Mouse (Mus musculus) frontal cortex, postnatal 14 days (tissue): ENCODE measurements at regions not wholly inside any gene's neighbourhood (a gene's known extent, or its start where the extent isn't known, plus 50 kb on each side); places are given as distances from the start of the nearest gene placed in this dataset.
"Not testable (repeated sequence)": the region's sequence is repeated elsewhere in the genome, so short reads cannot be mapped to it uniquely, and the experiment has no call there.

ENCODE experiments used
- DNase-seq, 2 experiments: peaks; one replicate each; pipeline ENCODE4 v3.0.0; 2022; ENCODE audit warnings: low spot score in 2 of 2

DNA sequence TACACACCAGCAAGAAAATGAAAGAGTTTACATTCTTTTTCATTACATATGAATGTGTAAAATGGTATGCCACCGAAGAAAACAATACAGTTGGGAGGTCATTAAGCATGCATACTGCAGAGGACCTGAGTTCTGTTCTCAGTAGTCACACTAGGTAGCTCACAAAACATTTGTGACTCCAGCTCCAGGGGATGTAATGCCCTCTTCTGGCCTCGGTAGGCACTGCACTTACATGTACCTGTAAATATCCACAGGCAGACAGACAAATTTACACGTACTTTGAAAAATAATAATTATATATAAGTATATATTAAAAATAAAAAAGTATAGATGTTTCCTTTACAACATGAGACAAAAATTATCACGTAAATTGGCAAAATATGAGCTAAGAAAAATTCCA lies 342.3 kb upstream of the Gm28363 start:
- DNase-seq: no peak

- DNase-seq: no peak
Measured at GRCm38 (mm10) chr1:117356418-117357194, 340.3 kb upstream of the Gm28363 start.

GRCm38 (mm10) chr1:117364066-117364465 lies 332.9 kb upstream of the Gm28363 start:
- DNase-seq: no peak

GRCm38 (mm10) chr1:117412349-117412748 lies 284.6 kb upstream of the Gm28363 start:
- no peak for DNase-seq

- DNase-seq: no peak
Measured at GRCm38 (mm10) chr1:117457736-117458135, 239.2 kb upstream of the Gm28363 start.

- DNase-seq: not testable (repeated sequence)
Measured at GRCm38 (mm10) chr1:117458156-117458850, 238.6 kb upstream of the Gm28363 start.

- not testable (repeated sequence) for DNase-seq
Measured at GRCm38 (mm10) chr1:117459126-117459525, 237.8 kb upstream of the Gm28363 start.

DNA sequence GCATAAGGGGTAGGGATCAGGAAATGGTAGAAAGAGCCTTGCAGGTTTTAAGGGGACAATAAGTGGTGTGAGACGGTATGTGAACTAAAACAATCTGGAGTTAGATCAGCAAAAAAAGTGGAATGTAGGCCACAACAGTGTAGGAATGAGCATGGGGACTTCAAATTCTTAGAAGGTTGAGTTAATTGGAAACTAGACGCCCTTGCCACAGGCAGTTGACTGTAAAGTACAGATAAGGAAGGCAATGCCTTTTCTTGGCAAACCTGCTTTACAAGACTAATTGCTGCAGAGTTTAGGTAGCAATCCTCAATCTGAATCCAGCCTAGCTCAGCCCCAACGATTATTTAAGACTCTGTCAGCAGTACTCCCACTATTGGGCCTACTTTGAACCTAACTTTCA lies 206.8 kb upstream of the Gm28363 start:
- DNase-seq: no peak

GRCm38 (mm10) chr1:117497003-117497402 lies 199.9 kb upstream of the Gm28363 start:
- no peak for DNase-seq

DNA sequence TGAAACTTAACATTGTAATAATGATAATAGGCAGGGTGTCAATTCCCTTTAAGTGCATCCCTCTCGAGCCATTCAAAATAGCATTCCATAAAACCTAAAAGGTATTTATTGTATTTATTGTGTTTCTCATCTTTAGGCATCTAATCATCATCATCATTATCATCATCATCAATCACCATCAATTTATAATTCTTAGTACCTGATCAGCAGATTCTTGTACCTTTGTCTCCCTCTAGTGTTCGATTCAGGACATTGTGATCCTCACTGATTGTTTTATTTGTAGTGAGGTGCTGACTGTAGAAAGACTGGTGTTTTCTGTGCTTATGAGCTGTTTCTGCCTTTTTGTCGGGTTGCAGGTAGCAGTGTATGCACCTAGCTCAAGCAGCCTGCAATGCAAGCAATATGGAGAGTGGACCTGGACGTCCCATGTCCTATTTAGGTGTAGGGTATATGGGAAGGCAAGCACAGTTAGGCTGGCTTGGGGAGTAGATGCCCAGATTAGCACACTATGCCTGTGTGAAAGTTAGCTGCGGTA lies 177.4 kb upstream of the Gm28363 start:
- peak in 1 of 2 experiments; percentile 3 for DNase-seq
